Mouse (Mus musculus) stomach, postnatal 0 days (tissue): ENCODE data around the gene Nosip.
A peak's percentile ranks its signal among the peaks of the same experiment; 100 is the strongest.

Source experiments
- CTCF ChIP-seq: IDR thresholded peaks from 2 replicates; pipeline ENCODE4 v1.5.1; 2016; ENCODE audit warnings: antibody characterized with exemption, low read depth, mild to moderate bottlenecking, moderate library complexity
- EP300 ChIP-seq: optimal IDR thresholded peaks from 2 replicates; pipeline ENCODE3; 2016; ENCODE audit warnings: antibody characterized with exemption

- peak; percentile 85 for TF ChIP-seq CTCF
- TF ChIP-seq EP300: no peak
Measured at GRCm38 (mm10) chr7:45068000-45068318, 5.7 kb downstream of the Nosip start.
